Mouse (Mus musculus) embryonic facial prominence, embryonic 13.5 days (tissue): Measurements from ENCODE around the gene Gm6164. TPM values are rescaled to one million over a fixed set of nuclear protein-coding genes. Genes with fewer than 3 reads are reported as not detected.
"Not testable (repeated sequence)": the region's sequence is repeated elsewhere in the genome, so short reads cannot be mapped to it uniquely, and the experiment has no call there.

Experiments used
- ATAC-seq: fragments of 200-750 bp; cut with Nextera tagmentation; 2 replicates; pipeline ENCODE4 v1.8.0; 2017; ENCODE audit warnings: low read depth; ENCODE audit not compliant: insufficient number of reproducible peaks, insufficient read depth, low FRiP score, low TSS enrichment
- H3K27ac ChIP-seq: fragments of 300-500 bp; sonication (generic); 2 replicates; pipeline ENCODE4 v1.5.1; 2015; ENCODE audit warnings: moderate library complexity, mild to moderate bottlenecking, inconsistent platforms
- H3K27me3 ChIP-seq: fragments of 300-500 bp; sonication (generic); 2 replicates; pipeline ENCODE4 v1.6.1; 2015; ENCODE audit warnings: mild to moderate bottlenecking, inconsistent platforms
- H3K36me3 ChIP-seq: fragments of 300-500 bp; sonication (generic); 2 replicates; pipeline ENCODE4 v1.6.1; 2015; ENCODE audit warnings: mild to moderate bottlenecking, inconsistent platforms
- H3K4me1 ChIP-seq: fragments of 300-500 bp; sonication (generic); 2 replicates; pipeline ENCODE4 v1.6.1; 2015; ENCODE audit warnings: inconsistent platforms
- H3K4me2 ChIP-seq: fragments of 300-500 bp; sonication (generic); 2 replicates; pipeline ENCODE4 v1.6.1; 2015; ENCODE audit warnings: moderate library complexity, mild to moderate bottlenecking, inconsistent platforms
- H3K4me3 ChIP-seq: fragments of 300-500 bp; sonication (generic); 2 replicates; pipeline ENCODE4 v1.5.1; 2015; ENCODE audit warnings: mild to moderate bottlenecking, inconsistent platforms
- H3K9ac ChIP-seq: fragments of 300-500 bp; sonication (generic); 2 replicates; pipeline ENCODE4 v1.6.1; 2015; ENCODE audit warnings: mild to moderate bottlenecking, inconsistent platforms
- H3K9me3 ChIP-seq: fragments of 300-500 bp; sonication (generic); 2 replicates; pipeline ENCODE4 v1.6.1; 2016; ENCODE audit warnings: inconsistent platforms
- WGBS: fragments of 180-500 bp; shearing (Covaris S2); methylation state at CpG from one replicate; pipeline ENCODE4 v1.1.7; 2015; ENCODE audit warnings: mixed read lengths; 5-methylcytosine and 5-hydroxymethylcytosine counted together
- polyA plus RNA-seq: library from polyadenylated mRNA; unstranded; fragments of >200 nt; fragmentation: Nextera tagmentation; extraction: Ambion mirVana; gene quantifications from 2 replicates; pipeline ENCODE4 v1.2.1, GENCODE M21; 2015

Gm6164 gene
- not detected in 2 replicates for polyA plus RNA-seq

DNA sequence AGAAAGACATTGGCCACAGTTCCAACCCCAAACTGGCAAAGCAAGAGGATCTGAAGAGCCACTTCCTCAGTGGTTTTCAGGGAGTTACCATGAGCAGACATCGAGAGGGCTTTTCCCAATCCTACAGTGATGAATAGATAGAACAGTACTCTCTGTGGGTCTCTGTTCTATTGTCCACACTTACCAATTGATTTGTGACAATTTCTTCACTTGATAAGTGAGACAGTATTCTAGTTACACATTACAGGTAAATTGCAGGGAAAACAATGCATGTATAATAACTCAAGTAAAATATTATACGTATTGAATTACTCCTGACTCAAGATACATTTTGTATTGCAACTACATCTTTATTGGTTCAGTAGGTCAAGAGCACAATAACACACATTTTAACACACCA lies at the start of gene Gm6164:
Gm6164 (minus strand) TSS at position 101 of the 400 bp plus-strand sequence.
- not testable (repeated sequence) for H3K4me1 ChIP-seq, H3K4me3 ChIP-seq, H3K4me2 ChIP-seq, H3K27ac ChIP-seq, ATAC-seq, H3K9me3 ChIP-seq, H3K27me3 ChIP-seq, H3K9ac ChIP-seq, H3K36me3 ChIP-seq
- WGBS: no CpG with 5 or more reads among the region's 2 CpGs

DNA sequence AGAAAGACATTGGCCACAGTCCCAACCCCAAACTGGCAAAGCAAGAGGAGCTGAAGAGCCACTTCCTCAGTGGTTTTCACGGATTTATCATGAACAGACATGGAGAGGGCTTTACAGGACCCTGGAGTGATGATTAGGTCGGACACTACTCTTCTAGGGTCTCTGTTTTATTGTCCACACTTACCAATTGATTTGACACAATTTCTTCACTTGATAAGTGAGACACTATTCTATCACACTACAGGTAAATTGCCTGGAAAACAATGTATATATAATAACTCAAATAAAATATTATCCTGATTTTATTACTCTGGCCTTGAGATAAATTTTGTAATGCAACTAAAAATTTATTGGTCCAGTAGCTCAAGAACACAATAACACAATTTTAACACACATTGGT lies 28.3 kb upstream of the Gm6164 start, which contains the start of gene Gm4498:
Gm4498 (minus strand) TSS at position 101 of the 400 bp plus-strand sequence.
- not testable (repeated sequence) for H3K9me3 ChIP-seq, H3K9ac ChIP-seq, H3K36me3 ChIP-seq, ATAC-seq, H3K4me3 ChIP-seq, H3K27ac ChIP-seq, H3K4me2 ChIP-seq, H3K27me3 ChIP-seq, H3K4me1 ChIP-seq
- no CpG with 5 or more reads among the region's 2 CpGs for WGBS

- not testable (repeated sequence) for ATAC-seq, H3K9ac ChIP-seq, H3K27ac ChIP-seq, H3K9me3 ChIP-seq, H3K36me3 ChIP-seq, H3K4me3 ChIP-seq, H3K27me3 ChIP-seq, H3K4me1 ChIP-seq, H3K4me2 ChIP-seq
- WGBS: no CpG with 5 or more reads among the region's 3 CpGs
Measured at GRCm38 (mm10) chr7:20193410-20193809, 12.0 kb downstream of the Gm6164 start, which contains the start of gene Vmn1r95. Gene Vmn1r95, plus strand, starts transcription at chr7:20193710.

GRCm38 (mm10) chr7:20168277-20168676 lies 37.1 kb downstream of the Gm6164 start, which contains the start of gene Vmn1r94:
Gene Vmn1r94, minus strand, starts transcription at chr7:20168377.
- not testable (repeated sequence) for H3K4me3 ChIP-seq, H3K27me3 ChIP-seq, H3K36me3 ChIP-seq, H3K9ac ChIP-seq, H3K4me2 ChIP-seq, H3K27ac ChIP-seq, H3K4me1 ChIP-seq, ATAC-seq, H3K9me3 ChIP-seq
- WGBS: no CpG with 5 or more reads among the region's 3 CpGs

Other genes starting within 250 kb of the Gm6164 start
- 0.15 TPM in 1 of 2 replicates, not detected in the other for gene Ceacam20, start 240.2 kb downstream of the Gm6164 start, polyA plus RNA-seq
- not detected in 2 replicates for gene Nlrp9b, start 214.1 kb downstream of the Gm6164 start, polyA plus RNA-seq
- not detected in 2 replicates for gene Vmn1r91, start 105.9 kb downstream of the Gm6164 start, polyA plus RNA-seq
- gene Gm16442, start 83.0 kb downstream of the Gm6164 start, polyA plus RNA-seq: not detected in 2 replicates
- not detected in 2 replicates for gene Vmn1r93, start 66.5 kb downstream of the Gm6164 start, polyA plus RNA-seq
- gene Vmn1r94, start 37.2 kb downstream of the Gm6164 start, polyA plus RNA-seq: not detected in 2 replicates
- gene Vmn1r95, start 11.9 kb downstream of the Gm6164 start, polyA plus RNA-seq: not detected in 2 replicates
- not detected in 2 replicates for gene Gm4498, start 28.2 kb upstream of the Gm6164 start, polyA plus RNA-seq
- gene Gm5890, start 57.2 kb upstream of the Gm6164 start, polyA plus RNA-seq: not detected in 2 replicates
- gene Gm4133, start 128.5 kb upstream of the Gm6164 start, polyA plus RNA-seq: not detected in 2 replicates
- gene Gm5728, start 169.8 kb upstream of the Gm6164 start, polyA plus RNA-seq: not detected in 2 replicates
- not detected in 2 replicates for gene Vmn1r100, start 212.3 kb upstream of the Gm6164 start, polyA plus RNA-seq
- gene Vmn1r101, start 237.0 kb upstream of the Gm6164 start, polyA plus RNA-seq: not detected in 2 replicates